Mouse (Mus musculus): ENCODE data around the gene Eid1. TPM values are rescaled to one million over a fixed set of nuclear protein-coding genes. Genes with fewer than 3 reads are reported as not detected.

The Eid1 gene
- polyA plus RNA-seq, 1 experiment from 2014 or later: 216 TPM

DNA sequence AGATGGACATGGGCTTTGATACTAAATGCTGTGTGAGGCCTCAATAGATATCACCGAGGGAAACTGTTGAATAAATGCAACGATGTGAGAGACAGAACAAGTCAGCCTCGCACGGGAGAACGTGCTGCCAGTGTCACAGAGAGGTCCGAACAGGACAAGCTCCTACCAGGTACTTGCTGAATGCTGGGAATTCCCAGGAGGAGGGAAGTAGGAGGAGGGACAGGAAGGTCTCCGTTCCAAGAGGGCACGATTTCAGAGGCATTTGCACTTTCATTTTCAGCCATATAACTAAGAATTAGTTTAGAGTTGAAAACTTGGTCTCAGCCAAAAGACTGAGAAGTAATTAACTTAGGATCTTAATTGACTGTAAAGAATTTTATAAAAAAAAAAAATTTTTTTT, 21.3 kb upstream of the Eid1 start:
- Histone ChIP-seq H3K4me3 (no peak overlapping the region), H3K4me1 (replicated peaks) (no peaks in the 10 kb centered on the region; the same call in 1 of the 2 replicates), H3K9me3 (replicated peaks) (no peaks in the 10 kb centered on the region), H3K27ac (ENCODE audit: poor library complexity, severe bottlenecking) (no peak overlapping the region), H3K36me3 (no peaks in the 10 kb centered on the region), H3K9ac (no peak overlapping the region), H3K27me3 (replicated peaks) (no peaks in the 10 kb centered on the region), H3K4me2 (no peak overlapping the region)
- ATAC-seq (ENCODE audit: insufficient number of reproducible peaks, low FRiP score): no peak
- WGBS: 75% methylated on average over 8 of the region's 8 CpGs

DNA sequence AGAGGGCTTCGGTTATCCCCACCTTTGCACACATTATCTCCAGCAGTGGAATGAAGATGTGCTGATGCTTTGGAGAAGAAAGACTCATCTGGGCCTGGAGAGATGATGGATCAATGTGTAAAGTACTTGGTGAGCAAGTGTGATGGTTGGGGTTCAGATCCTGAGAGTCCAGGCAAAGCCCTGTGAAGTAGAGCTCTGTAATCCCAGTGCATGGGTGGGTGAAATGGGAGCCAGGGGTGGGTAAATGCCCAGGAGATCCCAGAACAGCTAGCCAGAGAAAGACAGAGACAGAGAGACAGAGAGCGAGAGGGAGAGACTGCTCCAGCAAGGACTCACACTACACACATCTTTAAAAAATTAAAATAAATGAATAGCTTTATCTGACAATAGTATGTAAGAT, 19.6 kb upstream of the Eid1 start:
- 90% methylated on average over 2 of the region's 2 CpGs for WGBS
- Histone ChIP-seq H3K27ac (ENCODE audit: poor library complexity, severe bottlenecking) (no peak overlapping the region), H3K27me3 (replicated peaks) (no peaks in the 10 kb centered on the region), H3K4me2 (no peak overlapping the region), H3K9ac (no peak overlapping the region), H3K36me3 (no peaks in the 10 kb centered on the region), H3K4me3 (no peak overlapping the region), H3K9me3 (replicated peaks) (no peaks in the 10 kb centered on the region), H3K4me1 (replicated peaks) (no peaks in the 10 kb centered on the region)
- no peak for ATAC-seq (ENCODE audit: insufficient number of reproducible peaks, low FRiP score)

DNA sequence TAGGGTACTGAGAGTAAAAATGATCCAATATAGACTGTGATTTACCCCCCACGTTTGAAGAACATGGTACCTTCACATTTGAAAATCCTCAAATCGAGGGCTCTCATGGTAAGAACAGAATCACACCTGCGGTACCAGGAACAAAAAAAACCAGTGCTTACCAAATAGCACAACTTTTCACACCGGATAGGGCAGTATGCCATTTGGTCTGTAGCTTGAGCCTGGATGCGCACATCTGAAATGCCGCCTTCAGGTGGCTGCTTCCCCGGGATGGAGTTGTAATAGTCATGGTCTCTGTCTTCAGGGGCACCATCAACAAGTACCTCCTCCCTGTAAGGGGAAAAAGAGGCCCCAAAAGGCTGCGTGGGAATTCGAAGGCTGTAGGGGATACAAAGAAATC, 17.5 kb upstream of the Eid1 start:
- Histone ChIP-seq H3K27ac (ENCODE audit: poor library complexity, severe bottlenecking) (no peak overlapping the region), H3K9ac (no peak overlapping the region), H3K9me3 (replicated peaks) (no peaks in the 10 kb centered on the region), H3K36me3 (no peaks in the 10 kb centered on the region), H3K4me3 (no peak overlapping the region), H3K4me2 (no peak overlapping the region), H3K27me3 (replicated peaks) (no peaks in the 10 kb centered on the region), H3K4me1 (replicated peaks) (peaks cover 2% of the 10 kb centered on the region; the same call in 1 of the 2 replicates)
- no peak for ATAC-seq (ENCODE audit: insufficient number of reproducible peaks, low FRiP score)
- 89% methylated on average over 9 of the region's 9 CpGs for whole genome bisulfite sequencing

DNA sequence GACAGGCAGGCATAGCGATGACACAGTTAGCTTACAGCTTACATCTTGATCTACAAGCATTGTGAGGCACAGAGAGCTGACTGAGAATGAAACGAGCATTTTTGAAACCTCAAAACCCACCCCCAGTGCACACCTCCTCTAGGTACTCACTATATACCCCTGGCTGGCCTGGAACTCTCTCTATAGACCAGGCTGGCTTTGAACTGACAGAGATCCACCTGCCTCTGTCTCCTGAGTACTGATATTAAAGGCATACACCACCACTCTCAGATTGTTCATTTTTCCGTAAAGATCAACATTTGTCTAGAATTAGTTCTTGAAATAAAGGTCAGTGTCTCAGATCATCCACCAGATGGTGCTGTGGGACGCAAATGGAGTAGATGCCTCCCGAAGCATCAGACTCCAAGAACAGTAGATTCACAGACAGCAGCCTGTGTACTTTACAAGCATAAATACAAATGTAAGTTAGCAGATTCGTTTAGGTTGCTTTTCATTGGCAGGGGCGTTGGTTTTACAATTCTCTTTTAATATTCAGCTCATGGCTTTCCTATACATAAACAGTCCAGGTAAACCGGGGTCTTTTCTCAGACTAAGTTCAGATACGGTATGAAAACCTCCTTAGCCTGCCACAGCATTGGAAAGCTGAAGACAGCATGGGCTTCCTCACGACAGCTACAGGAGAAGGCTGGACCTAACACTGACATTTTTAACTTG, 12.9 kb upstream of the Eid1 start:
- no peak overlapping the region; the same call in 1 of the 2 replicates for H3K27ac ChIP-seq (ENCODE audit: poor library complexity, severe bottlenecking)

DNA sequence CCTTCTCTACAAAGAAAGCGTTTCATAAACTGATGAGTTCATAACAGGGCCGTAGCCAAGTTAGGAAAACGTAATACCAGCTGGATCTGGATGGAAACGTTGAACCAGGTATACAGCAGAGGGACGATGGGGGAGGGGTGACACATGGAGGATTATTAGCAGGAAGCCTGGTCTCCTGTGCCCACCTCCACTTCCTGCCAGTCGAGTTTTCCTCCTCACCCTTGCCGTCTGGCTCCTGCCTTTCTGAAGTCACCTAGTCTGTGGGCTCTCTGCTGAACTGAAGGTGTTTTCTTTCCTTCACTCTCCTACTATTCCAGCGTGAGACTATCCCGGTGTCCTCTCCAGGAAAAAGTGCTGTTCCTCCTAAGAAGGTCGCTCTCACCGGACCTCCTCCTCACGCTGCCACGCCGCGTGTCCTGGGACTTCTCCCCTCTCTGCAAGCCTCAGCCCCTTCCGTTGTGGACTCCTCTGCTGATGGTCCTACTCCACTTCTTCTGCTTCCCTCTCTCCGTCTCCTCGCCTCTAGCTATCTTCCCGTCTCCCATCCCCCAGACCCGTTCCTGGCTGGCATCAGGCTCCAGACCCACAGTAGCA, 12.3 kb upstream of the Eid1 start:
- no peaks in the 10 kb centered on the region for H3K36me3 ChIP-seq
- H3K27ac ChIP-seq (ENCODE audit: poor library complexity, severe bottlenecking): no peak overlapping the region
- no peaks in the 10 kb centered on the region for H3K27me3 ChIP-seq (replicated peaks)
- H3K9me3 ChIP-seq (replicated peaks): no peaks in the 10 kb centered on the region
- H3K4me1 ChIP-seq (replicated peaks): peaks cover 13% of the 10 kb centered on the region
- ATAC-seq (ENCODE audit: insufficient number of reproducible peaks, low FRiP score): peak; percentile 54; the same call in 1 of the 2 replicates
- peak overlapping the region; percentile 67 for H3K9ac ChIP-seq
- 28% methylated on average over 20 of the region's 20 CpGs for WGBS
- peak overlapping the region; percentile 46 for H3K4me3 ChIP-seq
- H3K4me2 ChIP-seq: peak overlapping the region; percentile 69

More for the DNA sequence above, 12.9 kb upstream of the Eid1 start:
- peak; percentile 31; the same call in 1 of the 2 replicates for ATAC-seq (ENCODE audit: insufficient number of reproducible peaks, low FRiP score)
- H3K4me2 ChIP-seq: peak overlapping the region; percentile 69
- no peaks in the 10 kb centered on the region for H3K9me3 ChIP-seq (replicated peaks)
- H3K36me3 ChIP-seq: no peaks in the 10 kb centered on the region
- WGBS: 13% methylated on average over 10 of the region's 10 CpGs
- peak overlapping the region; percentile 46 for H3K4me3 ChIP-seq
- H3K9ac ChIP-seq: peak overlapping the region; percentile 67
- H3K27me3 ChIP-seq (replicated peaks): no peaks in the 10 kb centered on the region
- peaks cover 13% of the 10 kb centered on the region for H3K4me1 ChIP-seq (replicated peaks)

DNA sequence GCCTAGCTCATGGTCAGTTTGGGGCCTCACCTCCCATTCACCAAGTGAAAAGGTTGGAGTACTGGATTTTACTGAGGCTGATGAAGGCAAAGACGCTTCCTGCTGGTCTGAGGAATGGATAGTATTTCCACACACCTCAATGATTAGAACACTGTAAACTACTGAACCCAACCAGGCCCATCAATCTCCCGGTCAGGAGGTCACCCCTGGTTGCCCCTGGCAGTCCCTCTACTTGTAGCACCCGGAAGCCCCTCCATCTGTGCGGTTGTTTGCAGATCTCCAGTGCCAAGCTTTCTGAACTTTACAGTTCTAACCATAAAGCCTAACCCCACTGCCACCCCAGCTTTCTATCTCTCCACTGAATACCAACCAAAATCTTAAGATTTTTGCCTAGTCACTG, 11.7 kb upstream of the Eid1 start:
- no peak for ATAC-seq (ENCODE audit: insufficient number of reproducible peaks, low FRiP score)
- peak overlapping the region; percentile 67 for H3K9ac ChIP-seq

DNA sequence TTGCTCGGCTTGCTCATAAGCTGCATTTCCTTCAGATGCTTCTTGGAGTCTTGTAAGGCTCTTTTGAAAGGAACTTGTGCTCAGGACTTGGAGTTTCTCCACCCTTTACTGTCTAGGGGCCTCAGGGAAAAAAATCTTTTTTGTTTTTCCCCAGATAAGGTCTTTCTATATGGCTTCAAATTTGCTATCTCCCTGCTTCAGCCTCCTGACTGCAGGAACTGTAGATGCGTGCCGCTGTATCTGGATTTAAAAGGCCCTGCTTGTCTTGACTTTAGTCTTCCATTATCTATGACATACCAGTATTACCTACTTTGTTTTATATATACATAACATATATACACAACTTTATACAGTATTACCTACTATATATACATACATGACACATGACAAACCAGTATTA, 10.4 kb upstream of the Eid1 start:
- ATAC-seq (ENCODE audit: insufficient number of reproducible peaks, low FRiP score): no peak
- H3K27me3 ChIP-seq (replicated peaks): no peaks in the 10 kb centered on the region
- no peak overlapping the region for H3K4me2 ChIP-seq
- no peaks in the 10 kb centered on the region for H3K9me3 ChIP-seq (replicated peaks)
- H3K9ac ChIP-seq: no peak overlapping the region
- H3K27ac ChIP-seq (ENCODE audit: poor library complexity, severe bottlenecking): no peak overlapping the region
- no peak overlapping the region for H3K4me3 ChIP-seq
- peaks cover 18% of the 10 kb centered on the region for H3K4me1 ChIP-seq (replicated peaks)
- no peaks in the 10 kb centered on the region for H3K36me3 ChIP-seq
- 83% methylated on average over 3 of the region's 3 CpGs for WGBS

More for the DNA sequence above, 11.7 kb upstream of the Eid1 start:
- Histone ChIP-seq H3K9me3 (replicated peaks) (no peaks in the 10 kb centered on the region), H3K36me3 (no peaks in the 10 kb centered on the region), H3K27ac (ENCODE audit: poor library complexity, severe bottlenecking) (no peak overlapping the region), H3K27me3 (replicated peaks) (no peaks in the 10 kb centered on the region), H3K4me3 (peak overlapping the region; percentile 46), H3K4me1 (replicated peaks) (peaks cover 13% of the 10 kb centered on the region), H3K4me2 (peak overlapping the region; percentile 69)
- WGBS: 61% methylated on average over 4 of the region's 4 CpGs

DNA sequence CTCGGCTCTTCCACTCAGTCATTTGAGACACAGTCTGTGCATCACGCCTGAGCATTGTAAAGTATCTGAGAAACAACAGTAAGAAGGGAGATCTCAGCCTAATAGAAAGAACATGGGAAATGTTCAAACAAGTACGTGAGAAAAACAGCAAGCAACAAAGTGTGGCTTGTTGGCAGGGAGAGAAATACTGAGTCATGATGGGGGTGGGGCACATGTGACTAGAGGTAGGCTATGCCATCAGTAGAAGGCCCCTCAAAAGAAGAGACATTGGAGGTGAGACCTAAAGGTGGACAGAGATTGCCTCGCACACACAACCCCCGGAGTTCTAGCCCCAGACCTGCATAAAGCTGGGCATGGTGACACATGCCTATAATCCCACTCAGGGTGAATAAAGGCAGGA, 7.7 kb upstream of the Eid1 start:
- 84% methylated on average over 5 of the region's 5 CpGs for WGBS
- Histone ChIP-seq H3K9ac (no peak overlapping the region), H3K9me3 (replicated peaks) (0 out of 2 replicates have a peak, but pooled peaks cover 3% of the 10 kb centered on the region), H3K4me3 (no peak overlapping the region), H3K27ac (ENCODE audit: poor library complexity, severe bottlenecking) (no peak overlapping the region), H3K36me3 (no peaks in the 10 kb centered on the region), H3K4me1 (replicated peaks) (peaks cover 20% of the 10 kb centered on the region), H3K27me3 (replicated peaks) (no peaks in the 10 kb centered on the region), H3K4me2 (no peak overlapping the region)
- peak; percentile 66; the same call in 1 of the 2 replicates for ATAC-seq (ENCODE audit: insufficient number of reproducible peaks, low FRiP score)

DNA sequence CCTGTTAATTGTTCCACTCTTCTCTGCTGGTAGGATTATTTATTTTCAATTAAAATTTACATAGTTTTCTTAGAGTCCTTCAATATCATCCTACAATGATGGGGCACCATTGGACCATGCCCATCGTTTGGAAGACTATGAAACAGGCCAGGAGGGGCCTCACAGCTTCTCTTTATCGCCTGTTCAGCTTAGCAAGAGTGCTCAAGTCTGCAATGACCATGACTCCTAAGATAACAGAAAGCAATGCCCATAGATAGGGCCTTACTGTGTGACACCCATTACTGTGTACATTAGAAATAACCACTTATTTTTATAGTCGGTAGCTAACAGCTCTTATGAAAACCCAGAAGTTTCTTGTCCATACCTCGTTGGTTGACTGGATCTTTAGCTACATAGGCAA, 7.0 kb upstream of the Eid1 start:
- H3K4me2 ChIP-seq: no peak overlapping the region
- no peaks in the 10 kb centered on the region for H3K36me3 ChIP-seq
- H3K4me3 ChIP-seq: no peak overlapping the region
- 76% methylated on average over 4 of the region's 4 CpGs for WGBS
- peaks cover 14% of the 10 kb centered on the region for H3K4me1 ChIP-seq (replicated peaks)
- no peak for ATAC-seq (ENCODE audit: insufficient number of reproducible peaks, low FRiP score)
- no peak overlapping the region for H3K9ac ChIP-seq
- no peaks in the 10 kb centered on the region for H3K27me3 ChIP-seq (replicated peaks)
- no peak overlapping the region for H3K27ac ChIP-seq (ENCODE audit: poor library complexity, severe bottlenecking)
- 0 out of 2 replicates have a peak, but pooled peaks cover 3% of the 10 kb centered on the region for H3K9me3 ChIP-seq (replicated peaks)

DNA sequence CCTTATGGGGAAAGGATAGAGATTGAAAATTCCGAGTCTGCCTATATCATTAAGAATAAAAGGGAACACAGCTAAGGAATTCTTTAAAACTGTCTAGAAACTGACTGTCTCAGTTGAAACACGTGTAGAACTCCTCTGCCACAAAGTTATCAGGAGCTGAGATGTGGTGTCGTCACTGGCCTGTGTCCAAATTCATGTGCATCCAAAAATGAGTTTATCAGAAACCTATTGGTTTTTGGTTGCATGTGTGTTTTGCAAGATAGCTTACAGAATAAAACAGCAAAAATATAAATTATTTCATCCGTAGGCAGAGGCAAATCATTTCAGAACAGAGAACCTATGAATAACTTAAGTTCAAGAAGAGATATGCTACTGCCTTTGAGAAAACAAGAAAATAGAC, 6.2 kb upstream of the Eid1 start:
- Histone ChIP-seq H3K27ac (ENCODE audit: poor library complexity, severe bottlenecking) (no peak overlapping the region), H3K4me2 (no peak overlapping the region), H3K9ac (no peak overlapping the region), H3K4me3 (no peak overlapping the region), H3K4me1 (replicated peaks) (peaks cover 11% of the 10 kb centered on the region; the same call in 1 of the 2 replicates), H3K9me3 (replicated peaks) (0 out of 2 replicates have a peak, but pooled peaks cover 3% of the 10 kb centered on the region), H3K27me3 (replicated peaks) (no peaks in the 10 kb centered on the region), H3K36me3 (no peaks in the 10 kb centered on the region)
- 55% methylated on average over 4 of the region's 4 CpGs for WGBS
- no peak for ATAC-seq (ENCODE audit: insufficient number of reproducible peaks, low FRiP score)

DNA sequence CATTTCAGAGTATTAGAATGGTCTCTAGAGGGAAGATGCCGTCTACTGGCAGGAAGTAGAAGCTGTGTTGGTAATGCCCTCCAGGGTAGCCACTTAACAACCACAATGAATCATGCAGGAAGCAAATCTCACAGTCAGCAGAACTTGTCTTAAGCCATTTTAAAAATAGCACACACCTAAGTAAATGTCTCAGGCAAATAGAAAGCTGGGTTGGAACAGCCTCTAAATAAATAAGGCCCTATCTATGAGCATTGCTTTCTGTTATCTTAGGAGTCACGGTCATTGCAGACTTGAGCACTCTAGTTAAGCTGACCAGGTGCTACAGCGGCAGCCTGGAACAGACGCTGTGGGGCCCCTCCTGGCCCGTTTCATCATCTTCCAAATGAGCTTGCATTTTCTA, 5.7 kb upstream of the Eid1 start:
- H3K9ac ChIP-seq: no peak overlapping the region
- peak overlapping the region; percentile 43; the same call in 1 of the 2 replicates for H3K27ac ChIP-seq (ENCODE audit: poor library complexity, severe bottlenecking)

More for the DNA sequence above, 5.7 kb upstream of the Eid1 start:
- Histone ChIP-seq H3K27me3 (replicated peaks) (no peaks in the 10 kb centered on the region), H3K9me3 (replicated peaks) (0 out of 2 replicates have a peak, but pooled peaks cover 3% of the 10 kb centered on the region), H3K36me3 (no peaks in the 10 kb centered on the region), H3K4me1 (replicated peaks) (peaks cover 11% of the 10 kb centered on the region; the same call in 1 of the 2 replicates), H3K4me2 (peak overlapping the region; percentile 19; the same call in 1 of the 2 replicates), H3K4me3 (no peak overlapping the region)
- 18% methylated on average over 5 of the region's 5 CpGs for WGBS
- ATAC-seq (ENCODE audit: insufficient number of reproducible peaks, low FRiP score): 0 out of 2 replicates have a peak, but pooled peaks have one; percentile 42

Data from heart, embryonic 12.5 days (tissue).